Mouse (Mus musculus): ENCODE measurements around the gene Map2k1.
"Not testable (repeated sequence)": the region's sequence is repeated elsewhere in the genome, so short reads cannot be mapped to it uniquely, and the experiment has no call there.

DNA sequence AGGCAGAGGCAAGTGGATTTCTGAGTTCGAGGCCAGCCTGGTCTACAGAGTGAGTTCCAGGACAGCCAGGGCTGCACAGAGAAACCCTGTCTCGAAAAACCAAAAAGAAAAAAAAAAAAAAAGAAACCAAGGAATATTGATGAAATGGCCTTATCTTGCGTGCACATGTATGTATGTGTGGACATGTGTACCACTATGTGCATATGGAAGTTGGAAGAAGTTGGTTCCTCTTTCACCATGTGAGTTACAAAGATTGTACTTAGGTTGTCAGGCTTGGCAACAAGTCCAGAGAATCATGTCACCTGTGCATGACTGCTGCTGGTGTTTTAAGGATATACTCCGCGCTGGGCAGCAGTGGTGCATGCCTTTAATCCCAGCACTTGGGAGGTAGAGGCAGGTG is 70.1 kb downstream of the Map2k1 start:
- TF ChIP-seq CTCF (IDR thresholded peaks at IDR 0.05; ENCODE audit: extremely low read depth, insufficient read length, insufficient replicate concordance, low read depth, low read length); POLR2A (IDR thresholded peaks at IDR 0.05; ENCODE audit: low read depth, low read length): not testable (repeated sequence)
